33 mouse cellular contexts compared by ENCODE assay signal in the genomic region with DNA sequence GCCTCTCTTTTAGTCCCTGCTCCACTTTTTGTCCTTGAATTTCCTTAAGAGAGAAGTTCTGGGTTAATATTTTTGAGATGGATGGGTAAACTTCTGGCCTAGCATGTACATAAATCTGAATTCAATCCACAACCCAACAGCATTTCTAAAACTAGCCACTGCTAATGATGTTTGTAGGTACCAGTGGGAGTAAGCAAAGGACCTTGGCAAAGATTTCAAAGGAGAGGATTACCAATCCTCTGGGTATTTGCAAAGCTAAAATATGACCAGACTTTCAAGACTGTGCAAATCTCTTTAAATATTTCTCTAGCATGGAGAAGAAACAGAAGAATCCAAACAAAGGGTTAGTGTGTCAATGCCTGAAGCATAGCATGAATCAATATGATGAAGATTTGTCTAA. TPM values are rescaled to one million over a fixed set of nuclear protein-coding genes. Genes with fewer than 3 reads are reported as not detected.
"Had no signal": no experiment of that assay in that cellular context is flagged by ENCODE, and none has a peak within 500 bp of the region (broad histone marks: within the 10 kb centered on the region; RNA-seq: fewer than 3 reads in every experiment).

Gene Olfr1262 (plus strand): TSS at position 301 of the 400 bp plus-strand sequence.

- DNase-seq: cerebellum, adult 9-10 months; cerebellum, adult 9-11 months; cerebellum, postnatal 10 days; cerebellum, postnatal 14 days; cerebellum, postnatal 25 days; cerebellum, postnatal 36 days; embryo, embryonic 11 days; forebrain, postnatal 0 days; gastrocnemius, adult 2 months; gastrocnemius, postnatal 10 days; gastrocnemius, postnatal 14 days; gastrocnemius, postnatal 25 days; gastrocnemius, postnatal 36 days; heart, adult 11 months; heart, adult 18-20 months; heart, adult 2 months had no signal

RNA-seq across cellular contexts. Expression of gene Olfr1262, which starts in this region (rescaled TPM):
- polyA plus RNA-seq: cortical plate, adult 2 months; embryonic facial prominence, embryonic 10.5 days; embryonic facial prominence, embryonic 11.5 days; embryonic facial prominence, embryonic 12.5 days; embryonic facial prominence, embryonic 13.5 days; embryonic facial prominence, embryonic 14.5 days; embryonic facial prominence, embryonic 15.5 days; erythroblast, embryonic 14.5 days; forebrain, embryonic 10.5 days; forebrain, embryonic 11.5 days; forebrain, embryonic 12.5 days; forebrain, embryonic 13.5 days; forebrain, embryonic 14.5 days; forebrain, embryonic 15.5 days; forebrain, embryonic 16.5 days; forebrain, postnatal 0 days; frontal cortex, adult 2 months; gonadal fat pad, adult 2 months; heart, adult 2 months had no signal
